Mouse (Mus musculus) liver, adult 2 months (tissue): ENCODE results near the gene Pfn3.

Source experiments
- CTCF ChIP-seq: fragments of 200-500 bp; IDR thresholded peaks from 2 replicates; pipeline ENCODE4 v1.5.1; 2011; ENCODE audit warnings: low read depth, low read length, control low read depth
- POLR2A ChIP-seq: fragments of 200-500 bp; IDR thresholded peaks from 2 replicates; pipeline ENCODE4 v1.6.1; 2011; ENCODE audit warnings: low read length, control low read depth; ENCODE audit not compliant: insufficient read depth; ENCODE audit errors: extremely low read depth

- TF ChIP-seq CTCF (no peak), POLR2A (no peak)
Observed at GRCm38 (mm10) chr13:55398088-55398487, 16.9 kb downstream of the Pfn3 start, which contains the start of gene Slc34a1.
